ENCODE assay signal across 13 mouse cellular contexts in the genomic region with DNA sequence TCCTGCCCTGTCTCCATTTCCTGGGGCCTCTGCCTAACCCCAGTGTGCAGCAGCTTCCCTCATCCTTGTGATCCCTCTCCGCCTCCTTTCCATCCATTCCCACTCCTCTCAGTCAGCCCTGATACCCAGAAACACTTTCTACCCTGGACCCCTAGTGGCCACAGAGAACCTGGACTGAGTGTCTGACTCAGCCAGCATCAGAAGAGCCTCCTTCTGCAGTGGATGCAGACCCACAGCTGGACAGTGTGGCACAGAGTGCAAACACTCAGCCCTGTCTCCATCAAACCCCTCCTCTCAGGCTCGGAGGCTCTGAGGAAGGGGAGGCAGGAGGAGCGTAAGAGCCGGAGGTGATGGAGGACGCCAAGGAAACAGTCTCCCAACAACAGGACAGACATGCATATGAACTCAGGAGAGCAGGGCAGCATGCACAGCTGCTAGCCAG. TPM values are rescaled to one million over a fixed set of nuclear protein-coding genes. Genes with fewer than 3 reads are reported as not detected.
A peak's percentile ranks its signal among the peaks of the same experiment; 100 is the strongest.
DNase-seq lines count a peak whose midpoint lies in the region; ATAC-seq and TF ChIP-seq lines count a peak whose summit lies in the region.
"Had no signal": no experiment of that assay in that cellular context is flagged by ENCODE, and none has a peak within 500 bp of the region (broad histone marks: within the 10 kb centered on the region; RNA-seq: fewer than 3 reads in every experiment).

No protein-coding gene starts in this region.

- no peak for ATAC-seq in liver, embryonic 14.5 days (ENCODE audit: insufficient read depth)
- ATAC-seq in liver, embryonic 12.5 days, result no peak
- no peak for ATAC-seq in granulocyte monocyte progenitor cell, adult 5-6 weeks (replicated peaks; ENCODE audit: poor library complexity, severe bottlenecking)

- no peak for DNase-seq in liver, embryonic 14.5 days (ENCODE audit: low read depth in 3 of 3, low spot score in 3 of 3)
- DNase-seq in R1 (ENCODE audit: low read depth, low spot score), result peak; percentile 63
- peak; percentile 37 for DNase-seq in forelimb bud, embryonic 11.5 days (ENCODE audit: low read depth, low spot score)
- DNase-seq in retina, embryonic 14.5 days (ENCODE audit: low spot score), result peak; percentile 64
- no peak for DNase-seq in natural killer cell, adult 2 months (ENCODE audit: low spot score in 2 of 2)
- DNase-seq: adrenal gland, postnatal 25 days; layer of hippocampus, adult 9-11 months; right cerebral cortex, postnatal 14 days had no signal

- H3K9me3 ChIP-seq in liver, embryonic 14.5 days (ENCODE audit: control insufficient read depth, low read length), result no peaks in the 10 kb centered on the region
- no peaks in the 10 kb centered on the region for H3K9me3 ChIP-seq in liver, embryonic 12.5 days (replicated peaks)

- H3K4me3 ChIP-seq in liver, embryonic 14.5 days (ENCODE audit: insufficient read depth in 1 of 2, low read depth in 2 of 2, low read length in 2 of 2), result no peak overlapping the region
- no peak overlapping the region for H3K4me3 ChIP-seq in liver, embryonic 12.5 days
- H3K4me3 ChIP-seq: myocyte had no signal

- no peak overlapping the region for H3K27ac ChIP-seq in liver, embryonic 14.5 days
- H3K27ac ChIP-seq in liver, embryonic 12.5 days, result no peak overlapping the region

- no peaks in the 10 kb centered on the region for H3K36me3 ChIP-seq in liver, embryonic 14.5 days (replicated peaks; ENCODE audit: control insufficient read depth, insufficient read depth, low read depth)
- H3K36me3 ChIP-seq in liver, embryonic 12.5 days, result no peaks in the 10 kb centered on the region

- 41% methylated on average over 5 of the region's 5 CpGs for WGBS in liver, embryonic 14.5 days (ENCODE audit: insufficient replicate concordance)
- WGBS in liver, embryonic 12.5 days (ENCODE audit: insufficient replicate concordance), result 46% methylated on average over 5 of the region's 5 CpGs

- no peak overlapping the region for H3K9ac ChIP-seq in liver, embryonic 14.5 days (replicated peaks)
- no peak overlapping the region for H3K9ac ChIP-seq in liver, embryonic 12.5 days

- H3K27me3 ChIP-seq in liver, embryonic 14.5 days (ENCODE audit: control insufficient read depth, insufficient read depth, low read length), result no peaks in the 10 kb centered on the region
- 0 out of 2 replicates have a peak, but pooled peaks cover 13% of the 10 kb centered on the region for H3K27me3 ChIP-seq in liver, embryonic 12.5 days (replicated peaks)

- H3K4me1 ChIP-seq in liver, embryonic 14.5 days (replicated peaks; ENCODE audit: control insufficient read depth in 2 of 2, insufficient read depth in 2 of 2, low read length in 1 of 2), result no peaks in the 10 kb centered on the region
- no peaks in the 10 kb centered on the region for H3K4me1 ChIP-seq in liver, embryonic 12.5 days

- TF ChIP-seq CTCF in liver, embryonic 14.5 days (IDR thresholded peaks at IDR 0.05; ENCODE audit: low read depth), result peak; percentile 17; the same call in 1 of the 2 replicates

- no peak for TF ChIP-seq EP300 in liver, embryonic 14.5 days (IDR thresholded peaks at IDR 0.05; ENCODE audit: low read depth)

- H3K4me2 ChIP-seq in liver, embryonic 14.5 days (ENCODE audit: low read depth), result no peak overlapping the region
- no peak overlapping the region for H3K4me2 ChIP-seq in liver, embryonic 12.5 days

RNA-seq across cellular contexts. Expression of gene Slc18a3, which starts 27.3 kb away (rescaled TPM):
- not detected in 2 replicates for polyA plus RNA-seq in liver, embryonic 14.5 days (2012; rRNA removed)
- not detected in 2 replicates for polyA plus RNA-seq in liver, embryonic 14.5 days (2014; fragmentation: Nextera tagmentation; extraction: Ambion mirVana)
- 0.05 TPM in 1 of 2 replicates, not detected in the other for polyA plus RNA-seq in liver, embryonic 12.5 days (2016; fragmentation: Nextera tagmentation; extraction: Ambion mirVana)
- total RNA-seq in granulocyte monocyte progenitor cell, adult 5-6 weeks (2014; fragmentation: Nextera tagmentation), result not detected in 2 replicates
- not detected in 2 replicates for total RNA-seq in granulocyte monocyte progenitor cell, adult 5-6 weeks (2017)
- total RNA-seq: adrenal gland, postnatal 25 days; heart, postnatal 10 days had no signal
- polyA plus RNA-seq: myocyte; thymus, postnatal 0 days had no signal

RNA-seq across cellular contexts. Expression of gene Chat, which starts 28.4 kb away (rescaled TPM):
- not detected in 2 replicates for polyA plus RNA-seq in liver, embryonic 14.5 days (2012; rRNA removed)
- not detected in 2 replicates for polyA plus RNA-seq in liver, embryonic 14.5 days (2014; fragmentation: Nextera tagmentation; extraction: Ambion mirVana)
- not detected in 2 replicates for polyA plus RNA-seq in liver, embryonic 12.5 days (2016; fragmentation: Nextera tagmentation; extraction: Ambion mirVana)
- not detected in 2 replicates for total RNA-seq in granulocyte monocyte progenitor cell, adult 5-6 weeks (2014; fragmentation: Nextera tagmentation)
- total RNA-seq in granulocyte monocyte progenitor cell, adult 5-6 weeks (2017), result not detected in 2 replicates
- total RNA-seq: adrenal gland, postnatal 25 days; heart, postnatal 10 days had no signal
- polyA plus RNA-seq: myocyte; thymus, postnatal 0 days had no signal

RNA-seq across cellular contexts. Expression of gene 1700024G13Rik, which starts 49.2 kb away (rescaled TPM):
- not detected in 2 replicates for polyA plus RNA-seq in liver, embryonic 14.5 days (2012; rRNA removed)
- not detected in 2 replicates for polyA plus RNA-seq in liver, embryonic 14.5 days (2014; fragmentation: Nextera tagmentation; extraction: Ambion mirVana)
- not detected in 2 replicates for polyA plus RNA-seq in liver, embryonic 12.5 days (2016; fragmentation: Nextera tagmentation; extraction: Ambion mirVana)
- not detected in 2 replicates for total RNA-seq in granulocyte monocyte progenitor cell, adult 5-6 weeks (2014; fragmentation: Nextera tagmentation)
- not detected in 2 replicates for total RNA-seq in granulocyte monocyte progenitor cell, adult 5-6 weeks (2017)
- total RNA-seq: adrenal gland, postnatal 25 days; heart, postnatal 10 days had no signal
- polyA plus RNA-seq: myocyte had no signal

Comparison
In these comparisons a context has a peak if more than half of its experiments do, and no peak if none do; other contexts are left out.
1. DNase-seq: peak in R1 (single experiment), forelimb bud, embryonic 11.5 days (single experiment) and retina, embryonic 14.5 days (single experiment); none in liver, embryonic 14.5 days (0 of 3) and natural killer cell, adult 2 months (0 of 2).